Mouse (Mus musculus) cerebellum, adult 8-10 months (tissue): ENCODE measurements around the gene Gm10720.
"Not testable (repeated sequence)": the region's sequence is repeated elsewhere in the genome, so short reads cannot be mapped to it uniquely, and the experiment has no call there.

ENCODE experiments used
- DNase-seq: peaks from one replicate; pipeline ENCODE4 v3.0.0; 2022

Gm10720 gene

DNA sequence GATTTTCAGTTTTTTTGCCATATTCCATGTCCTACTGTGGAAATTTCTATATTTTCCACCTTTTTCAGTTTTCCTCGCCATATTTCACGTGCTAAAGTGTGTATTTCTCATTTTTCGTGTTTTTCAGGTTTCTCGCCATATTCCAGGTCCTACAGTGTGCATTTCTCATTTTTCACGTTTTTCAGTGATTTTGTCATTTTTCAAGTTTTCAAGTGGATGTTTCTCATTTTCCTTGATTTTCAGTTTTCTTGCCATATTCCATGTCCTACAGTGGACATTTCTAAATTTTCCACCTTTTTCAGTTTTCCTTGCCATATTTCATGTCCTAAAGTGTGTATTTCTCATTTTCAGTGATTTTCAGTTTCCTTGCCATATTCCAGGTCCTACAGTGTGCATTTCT, 10.7 kb downstream of the Gm10720 start:
- DNase-seq = not testable (repeated sequence)

DNA sequence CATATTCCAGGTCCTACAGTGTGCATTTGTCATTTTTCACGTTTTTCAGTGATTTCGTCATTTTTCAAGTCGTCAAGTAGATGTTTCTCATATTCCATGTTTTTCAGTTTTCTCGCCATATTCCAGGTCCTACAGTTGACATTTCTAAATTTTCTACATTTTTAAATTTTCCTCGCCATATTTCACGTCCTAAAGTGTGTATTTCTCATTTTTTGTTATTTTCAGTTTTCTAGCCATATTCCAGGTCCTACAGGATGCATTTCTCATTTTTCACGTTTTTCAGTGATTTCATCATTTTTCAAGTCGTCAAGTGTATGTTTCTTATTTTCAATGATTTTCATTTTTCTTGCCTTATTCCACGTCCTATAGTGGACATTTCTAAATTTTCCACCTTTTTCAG, 11.3 kb downstream of the Gm10720 start:
- not testable (repeated sequence) for DNase-seq

GRCm38 (mm10) chr9:3027200-3027599, 11.7 kb downstream of the Gm10720 start:
- not testable (repeated sequence) for DNase-seq

DNA sequence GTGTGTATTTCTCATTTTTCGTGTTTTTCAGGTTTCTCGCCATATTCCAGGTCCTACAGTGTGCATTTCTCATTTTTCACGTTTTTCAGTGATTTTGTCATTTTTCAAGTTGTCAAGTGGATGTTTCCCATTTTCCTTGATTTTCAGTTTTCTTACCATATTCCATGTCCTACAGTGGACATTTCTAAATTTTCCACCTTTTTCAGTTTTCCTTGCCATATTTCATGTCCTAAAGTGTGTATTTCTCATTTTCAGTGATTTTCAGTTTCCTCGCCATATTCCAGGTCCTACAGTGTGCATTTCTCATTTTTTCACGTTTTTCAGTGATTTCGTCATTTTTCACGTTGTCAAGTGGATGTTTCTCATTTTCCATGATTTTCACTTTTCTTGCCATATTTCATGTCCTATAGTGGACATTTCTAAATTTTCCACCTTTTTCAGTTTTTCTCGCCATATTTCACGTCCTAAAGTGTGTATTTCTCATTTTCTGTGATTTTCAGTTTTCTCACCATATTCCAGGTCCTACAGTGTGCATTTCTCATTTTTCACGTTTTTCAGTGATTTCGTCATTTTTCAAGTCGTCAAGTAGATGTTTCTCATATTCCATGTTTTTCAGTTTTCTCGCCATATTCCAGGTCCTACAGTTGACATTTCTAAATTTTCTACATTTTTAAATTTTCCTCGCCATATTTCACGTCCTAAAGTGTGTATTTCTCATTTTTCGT, 14.0 kb downstream of the Gm10720 start:
- DNase-seq = peak; percentile 8

DNA sequence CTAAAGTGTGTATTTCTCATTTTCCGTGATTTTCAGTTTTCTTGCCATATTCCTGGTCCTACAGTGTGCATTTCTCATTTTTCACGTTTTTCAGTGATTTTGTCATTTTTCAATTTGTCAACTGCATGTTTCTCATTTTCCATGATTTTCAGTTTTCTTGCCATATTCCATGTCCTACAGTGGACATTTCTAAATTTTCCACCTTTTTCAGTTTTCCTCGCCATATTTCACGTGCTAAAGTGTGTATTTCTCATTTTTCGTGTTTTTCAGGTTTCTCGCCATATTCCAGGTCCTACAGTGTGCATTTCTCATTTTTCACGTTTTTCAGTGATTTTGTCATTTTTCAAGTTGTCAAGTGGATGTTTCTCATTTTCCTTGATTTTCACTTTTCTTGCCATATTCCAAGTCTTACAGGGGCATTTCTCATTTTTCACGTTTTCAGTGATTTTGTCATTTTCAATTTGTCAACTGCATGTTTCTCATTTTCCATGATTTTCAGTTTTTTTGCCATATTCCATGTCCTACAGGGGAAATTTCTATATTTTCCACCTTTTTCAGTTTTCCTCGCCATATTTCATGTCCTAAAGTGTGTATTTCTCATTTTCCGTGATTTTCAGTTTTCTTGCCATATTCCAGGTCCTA, 15.3 kb downstream of the Gm10720 start:
- not testable (repeated sequence) for DNase-seq

GRCm38 (mm10) chr9:3034299-3034698, 18.8 kb downstream of the Gm10720 start, which contains the start of gene Gm17535:
Gm17535 (plus strand) TSS chr9:3034599.
- DNase-seq = not testable (repeated sequence)

DNA sequence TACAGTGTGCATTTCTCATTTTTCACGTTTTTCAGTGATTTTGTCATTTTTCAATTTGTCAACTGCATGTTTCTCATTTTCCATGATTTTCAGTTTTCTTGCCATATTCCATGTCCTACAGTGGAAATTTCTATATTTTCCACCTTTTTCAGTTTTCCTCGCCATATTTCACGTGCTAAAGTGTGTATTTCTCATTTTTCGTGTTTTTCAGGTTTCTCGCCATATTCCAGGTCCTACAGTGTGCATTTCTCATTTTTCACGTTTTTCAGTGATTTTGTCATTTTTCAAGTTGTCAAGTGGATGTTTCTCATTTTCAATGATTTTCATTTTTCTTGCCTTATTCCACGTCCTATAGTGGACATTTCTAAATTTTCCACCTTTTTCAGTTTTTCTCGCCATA, 21.1 kb downstream of the Gm10720 start, which contains the start of gene Gm10715:
Gm10715 (plus strand) TSS at position 301 of the 400 bp plus-strand sequence.
- not testable (repeated sequence) for DNase-seq

- DNase-seq = not testable (repeated sequence)
Measured at GRCm38 (mm10) chr9:3038161-3038560, 22.7 kb downstream of the Gm10720 start.
